Mouse (Mus musculus): ENCODE data around the gene H3f3b.

The H3f3b gene

DNA sequence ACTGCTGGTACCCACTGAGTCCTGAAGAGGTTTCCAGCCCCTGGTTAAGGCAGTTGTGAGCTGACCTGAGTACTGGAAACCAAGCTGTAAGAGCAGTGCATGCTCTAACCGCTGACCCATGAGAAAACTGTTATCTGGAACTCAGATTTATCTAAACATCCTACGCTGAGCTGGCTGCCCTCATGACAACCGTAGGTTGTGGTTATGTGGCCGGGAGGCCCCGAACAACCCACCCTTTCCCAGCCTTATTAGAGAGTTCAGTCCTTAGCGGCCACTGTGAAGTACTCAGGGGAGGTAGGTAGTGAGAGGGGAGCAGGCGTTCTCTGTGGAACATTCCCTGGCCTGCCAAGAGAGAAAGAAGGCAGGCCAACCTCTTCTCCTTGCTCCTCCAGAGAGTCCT lies 28.7 kb downstream of the H3f3b start:
- DNase-seq, result no peak

- DNase-seq, result no peak
Observed at GRCm38 (mm10) chr11:115997662-115998061, 30.1 kb downstream of the H3f3b start.

DNA sequence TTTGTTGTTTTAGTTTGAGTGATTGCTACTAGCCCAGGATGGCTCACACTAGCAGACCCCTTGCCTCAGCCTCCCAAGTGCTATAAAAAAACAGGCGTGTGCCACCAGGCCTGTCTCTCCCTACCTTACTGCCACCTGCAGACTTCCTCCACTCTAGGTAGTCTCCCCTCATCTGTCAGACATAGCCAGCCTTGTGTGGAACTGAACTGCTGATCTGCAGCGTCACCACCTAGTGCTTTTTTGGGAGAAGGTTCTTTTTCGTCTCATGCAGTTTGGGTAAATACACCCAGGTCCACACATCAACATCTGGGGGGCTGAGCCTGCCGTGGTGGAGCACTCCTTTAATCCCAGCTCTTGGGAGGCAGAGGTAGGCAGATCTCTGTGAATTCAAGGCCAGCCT lies 30.7 kb downstream of the H3f3b start:
- no peak for DNase-seq

- no peak for DNase-seq
Observed at GRCm38 (mm10) chr11:115995256-115995655, 32.5 kb downstream of the H3f3b start.

DNA sequence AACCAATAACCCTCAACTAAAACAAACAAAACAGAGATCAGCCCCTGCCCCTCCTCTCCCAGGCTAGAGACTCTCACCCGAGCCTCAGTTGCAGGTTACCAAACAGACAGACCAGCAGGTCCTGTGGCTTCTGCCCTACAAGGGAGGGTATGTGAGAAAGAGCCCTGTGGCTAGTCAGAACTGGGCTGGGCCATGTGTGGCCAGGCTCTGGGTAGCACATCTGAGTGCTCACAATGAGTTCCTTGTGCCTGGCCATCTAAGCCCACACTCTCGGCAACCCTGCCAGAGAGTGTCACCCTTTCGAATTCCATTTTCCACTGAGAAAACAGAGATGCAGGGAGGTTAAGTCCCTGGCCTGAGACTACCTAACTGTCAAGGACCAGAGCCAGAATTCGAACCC lies 35.7 kb downstream of the H3f3b start:
- DNase-seq, result no peak

DNA sequence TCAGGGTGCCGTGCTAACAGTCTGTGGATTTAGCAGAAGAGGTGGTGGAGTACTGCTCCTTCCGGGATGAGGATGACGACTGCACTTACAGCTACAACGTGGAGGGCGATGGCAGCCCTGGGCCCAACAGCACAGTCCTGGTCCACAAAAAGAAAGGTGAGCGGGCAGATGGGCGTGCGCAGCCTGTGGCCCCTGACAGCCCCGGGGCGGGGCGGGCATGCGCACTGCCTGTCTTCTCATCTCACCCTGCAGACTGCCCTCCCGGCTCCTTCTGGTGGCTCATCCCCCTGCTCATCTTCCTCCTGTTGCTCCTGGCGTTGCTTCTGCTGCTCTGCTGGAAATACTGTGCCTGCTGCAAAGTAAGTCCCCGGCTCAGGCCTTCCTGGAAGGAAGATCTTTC lies 38.1 kb downstream of the H3f3b start:
- no peak for DNase-seq

GRCm38 (mm10) chr11:115983291-115983690 lies 44.5 kb downstream of the H3f3b start:
- no peak for DNase-seq

- no peak for DNase-seq
Observed at GRCm38 (mm10) chr11:115982472-115982871, 45.3 kb downstream of the H3f3b start.

DNA sequence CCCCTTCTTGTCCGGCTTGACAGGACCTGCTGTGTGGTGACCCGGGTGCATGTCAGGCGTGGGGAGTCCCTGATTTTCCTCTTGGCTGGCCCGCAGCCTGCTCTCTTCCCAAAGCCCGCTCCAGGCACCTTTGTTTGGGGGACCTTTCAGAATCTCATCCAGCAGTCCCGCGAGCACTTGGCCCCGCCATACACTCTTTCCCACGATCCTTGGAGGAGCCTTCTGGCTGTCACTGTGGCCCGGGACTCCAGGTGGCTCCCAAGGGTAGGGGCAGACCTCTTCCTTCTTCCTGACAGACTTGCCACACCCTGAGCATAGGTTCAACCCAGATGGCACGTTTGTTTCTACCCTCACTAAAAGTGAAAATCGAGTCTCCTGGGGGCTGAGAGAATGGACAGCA lies 52.2 kb downstream of the H3f3b start:
- no peak for DNase-seq

GRCm38 (mm10) chr11:115975083-115975420 lies 52.7 kb downstream of the H3f3b start:
- DNase-seq, result no peak

DNA sequence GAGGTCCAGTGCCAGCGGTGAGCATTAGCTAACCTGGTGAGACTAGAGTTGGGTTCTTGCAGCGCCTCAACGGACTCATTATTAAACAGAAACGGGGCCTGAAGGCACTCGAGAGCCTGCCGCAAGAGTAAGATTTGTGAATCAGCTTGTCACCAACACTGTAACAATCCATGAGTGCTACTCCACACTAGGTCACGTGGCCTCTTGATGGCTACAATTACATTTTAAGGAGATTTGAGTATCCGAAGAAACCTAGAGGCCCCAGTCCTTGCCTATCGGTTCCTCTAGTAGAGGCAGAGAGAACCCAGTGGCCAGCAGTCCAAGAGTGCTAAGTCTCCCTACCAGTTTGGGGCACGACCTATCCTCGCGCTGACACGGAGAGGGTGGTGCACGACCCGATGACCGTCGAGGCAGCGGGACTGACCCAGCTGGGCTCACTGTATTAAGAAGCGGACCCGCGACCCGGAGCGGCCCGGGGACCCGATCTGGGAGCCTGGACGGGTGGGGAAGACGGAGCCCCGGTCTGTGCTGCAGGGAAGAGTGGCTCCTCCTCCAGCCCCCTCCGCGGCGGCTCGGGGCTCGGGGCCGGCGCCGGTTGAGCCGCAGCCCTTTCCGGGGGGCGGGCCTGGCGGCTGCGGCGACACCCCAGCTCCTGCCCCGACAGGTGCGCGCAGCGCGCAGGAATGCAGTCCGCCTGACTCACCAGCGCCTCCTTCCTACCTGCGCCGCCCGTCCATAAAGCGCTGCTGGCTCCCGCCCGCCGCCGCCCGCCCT lies 53.3 kb downstream of the H3f3b start, which contains the start of gene Itgb4:
Gene Itgb4 (plus strand): TSS at position 401 of the 774 bp plus-strand sequence.
- peak; percentile 61 for DNase-seq
